Mouse (Mus musculus) neural tube, embryonic 13.5 days (tissue): ENCODE data around the gene Ern1. TPM values are rescaled to one million over a fixed set of nuclear protein-coding genes. Genes with fewer than 3 reads are reported as not detected.

Experiments
- ATAC-seq: fragments of 200-750 bp; cut with Nextera tagmentation; 2 replicates; pipeline ENCODE4 v1.8.0; 2017; ENCODE audit warnings: low read depth, mild to moderate bottlenecking, moderate TSS enrichment, moderate library complexity
- H3K27ac ChIP-seq: fragments of 300-500 bp; sonication (generic); replicated peaks from 2 replicates; pipeline ENCODE4 v1.5.1; 2015; ENCODE audit warnings: moderate library complexity, mild to moderate bottlenecking, inconsistent platforms
- H3K27me3 ChIP-seq: fragments of 300-500 bp; sonication (generic); 2 replicates; pipeline ENCODE4 v1.6.1; 2015; ENCODE audit warnings: mild to moderate bottlenecking, inconsistent platforms
- H3K36me3 ChIP-seq: fragments of 300-500 bp; sonication (generic); 2 replicates; pipeline ENCODE4 v1.6.1; 2015; ENCODE audit warnings: mild to moderate bottlenecking, inconsistent platforms
- H3K4me1 ChIP-seq: fragments of 300-500 bp; sonication (generic); replicated peaks from 2 replicates; pipeline ENCODE4 v1.6.1; 2015; ENCODE audit warnings: inconsistent platforms
- H3K4me2 ChIP-seq: fragments of 300-500 bp; sonication (generic); 2 replicates; pipeline ENCODE4 v1.6.1; 2015; ENCODE audit warnings: inconsistent platforms, mild to moderate bottlenecking, moderate library complexity
- H3K4me3 ChIP-seq: fragments of 300-500 bp; sonication (generic); 2 replicates; pipeline ENCODE4 v1.5.1; 2015; ENCODE audit warnings: mild to moderate bottlenecking, inconsistent platforms
- H3K9ac ChIP-seq: fragments of 300-500 bp; sonication (generic); 2 replicates; pipeline ENCODE4 v1.6.1; 2015; ENCODE audit warnings: moderate library complexity, mild to moderate bottlenecking, inconsistent platforms
- H3K9me3 ChIP-seq: fragments of 300-500 bp; sonication (generic); 2 replicates; pipeline ENCODE4 v1.6.1; 2016; ENCODE audit warnings: inconsistent platforms
- WGBS: fragments of 180-500 bp; shearing (Covaris S2); methylation state at CpG from one replicate; pipeline ENCODE4 v1.1.7; 2015; 5-methylcytosine and 5-hydroxymethylcytosine counted together
- polyA plus RNA-seq: library from polyadenylated mRNA; unstranded; fragments of >200 nt; fragmentation: Nextera tagmentation; extraction: Ambion mirVana; gene quantifications from 2 replicates; pipeline ENCODE4 v1.2.1, GENCODE M21; 2015

Gene Ern1
- polyA plus RNA-seq = 5.7 and 6.4 TPM in 2 replicates

DNA sequence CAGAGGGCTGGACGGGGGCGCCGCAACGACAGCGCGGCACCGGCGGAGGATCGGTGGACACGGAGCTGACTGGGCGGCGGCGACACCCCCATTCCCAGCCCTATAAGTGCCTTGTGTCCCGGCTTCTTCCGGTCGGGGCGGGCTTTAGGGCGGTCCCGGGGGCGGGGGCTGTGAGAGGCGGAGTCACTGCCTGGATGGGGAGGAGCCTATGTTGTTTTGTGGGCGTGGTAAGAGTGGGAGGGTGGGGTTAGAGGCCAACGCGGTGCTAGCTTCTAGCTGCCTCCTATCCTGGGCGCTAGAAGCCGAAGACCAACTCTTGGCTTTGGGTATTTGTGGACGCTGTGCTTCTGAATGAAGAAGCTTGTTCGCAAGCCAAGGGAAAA lies at the start of gene Ern1:
Gene Ern1 (minus strand): TSS at position 120 of the 383 bp plus-strand sequence.
- peak within 1 kb of the TSS; percentile 81 for H3K27ac ChIP-seq
- H3K4me2 ChIP-seq = peak within 1 kb of the TSS; percentile 91
- H3K9ac ChIP-seq = peak within 1 kb of the TSS; percentile 88
- ATAC-seq = peak; percentile 97
- peaks cover 16% of the 10 kb centered on the region for H3K4me1 ChIP-seq
- WGBS = under 1% methylated on average over 18 of the region's 28 CpGs
- H3K27me3 ChIP-seq = no peaks in the 10 kb centered on the region
- H3K36me3 ChIP-seq = no peaks in the 10 kb centered on the region
- peak within 1 kb of the TSS; percentile 94 for H3K4me3 ChIP-seq
- no peaks in the 10 kb centered on the region for H3K9me3 ChIP-seq

DNA sequence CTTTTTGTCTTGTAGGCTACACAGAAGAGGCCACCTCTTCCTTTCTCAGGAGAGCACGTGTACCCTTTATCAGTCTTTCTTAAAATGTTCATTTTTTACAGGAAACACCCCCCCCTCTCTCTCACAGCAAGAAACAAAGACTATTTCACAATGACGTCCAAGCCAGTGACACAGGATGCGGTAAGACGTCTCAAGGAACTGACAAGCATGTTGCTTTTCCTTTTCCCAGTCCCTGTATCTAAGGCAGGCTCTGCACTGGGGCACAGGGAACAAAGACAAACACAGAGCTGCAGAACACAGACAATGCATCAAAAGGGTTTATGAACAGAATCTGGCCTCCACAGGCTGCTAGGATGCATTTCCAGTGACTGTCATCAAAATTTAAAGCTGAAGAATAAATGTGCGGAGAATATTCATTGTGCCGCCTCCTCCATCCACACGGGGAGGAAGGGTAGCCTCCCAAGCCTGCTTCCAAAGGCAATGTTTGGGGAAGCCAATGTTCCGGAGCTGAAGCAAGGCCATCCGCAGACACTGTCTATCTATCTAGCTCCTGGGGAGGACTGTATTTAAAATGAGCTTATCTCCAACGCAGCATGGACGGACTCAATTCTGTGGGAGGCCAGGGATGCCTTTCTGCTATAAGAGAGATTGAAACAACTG lies 48.7 kb upstream of the Ern1 start:
- peak; percentile 56; the same call in 1 of the 2 replicates for ATAC-seq
- H3K9me3 ChIP-seq = no peaks in the 10 kb centered on the region
- H3K27ac ChIP-seq = peak overlapping the region; percentile 55
- 60% methylated on average over 11 of the region's 11 CpGs for whole genome bisulfite sequencing
- no peak overlapping the region for H3K4me3 ChIP-seq
- H3K4me2 ChIP-seq = no peak overlapping the region
- peaks cover 14% of the 10 kb centered on the region for H3K36me3 ChIP-seq
- H3K4me1 ChIP-seq = peaks cover 12% of the 10 kb centered on the region
- no peaks in the 10 kb centered on the region for H3K27me3 ChIP-seq
- 0 out of 2 replicates have a peak overlapping the region, but pooled peaks have one; percentile 10 for H3K9ac ChIP-seq

DNA sequence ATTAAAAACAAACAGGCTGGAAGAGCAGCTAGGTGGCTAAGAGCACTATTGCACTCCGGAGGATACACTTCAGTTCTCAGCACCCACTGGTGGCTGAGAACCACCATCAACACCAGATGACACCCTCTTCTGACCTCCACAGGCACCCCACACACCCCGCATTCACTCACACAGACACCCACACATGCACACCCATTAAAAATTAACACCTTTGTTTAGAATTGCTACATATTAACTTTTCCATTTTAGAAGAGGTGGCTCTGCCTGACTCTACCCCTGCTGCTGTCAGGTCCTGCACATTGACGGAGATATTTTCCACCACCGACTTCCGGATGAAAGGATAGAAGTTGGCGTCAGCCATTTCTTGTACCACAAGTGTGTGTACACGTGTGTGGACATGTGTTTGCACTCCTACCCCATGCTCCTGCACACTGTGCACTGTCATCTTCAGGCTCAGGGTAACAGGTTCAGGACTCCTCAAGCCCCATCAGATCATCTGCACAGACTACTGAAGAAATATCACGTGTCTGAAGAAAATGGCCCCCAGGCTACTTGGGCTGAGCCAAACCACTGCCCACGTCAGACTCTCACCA lies 48.1 kb upstream of the Ern1 start:
- peaks cover 17% of the 10 kb centered on the region for H3K36me3 ChIP-seq
- no peaks in the 10 kb centered on the region for H3K9me3 ChIP-seq
- ATAC-seq = no peak
- H3K4me2 ChIP-seq = no peak overlapping the region
- 0 out of 2 replicates have a peak overlapping the region, but pooled peaks have one; percentile 10 for H3K9ac ChIP-seq
- peak overlapping the region; percentile 55 for H3K27ac ChIP-seq
- no peak overlapping the region for H3K4me3 ChIP-seq
- H3K4me1 ChIP-seq = peaks cover 12% of the 10 kb centered on the region
- 92% methylated on average over 9 of the region's 9 CpGs for WGBS
- no peaks in the 10 kb centered on the region for H3K27me3 ChIP-seq

DNA sequence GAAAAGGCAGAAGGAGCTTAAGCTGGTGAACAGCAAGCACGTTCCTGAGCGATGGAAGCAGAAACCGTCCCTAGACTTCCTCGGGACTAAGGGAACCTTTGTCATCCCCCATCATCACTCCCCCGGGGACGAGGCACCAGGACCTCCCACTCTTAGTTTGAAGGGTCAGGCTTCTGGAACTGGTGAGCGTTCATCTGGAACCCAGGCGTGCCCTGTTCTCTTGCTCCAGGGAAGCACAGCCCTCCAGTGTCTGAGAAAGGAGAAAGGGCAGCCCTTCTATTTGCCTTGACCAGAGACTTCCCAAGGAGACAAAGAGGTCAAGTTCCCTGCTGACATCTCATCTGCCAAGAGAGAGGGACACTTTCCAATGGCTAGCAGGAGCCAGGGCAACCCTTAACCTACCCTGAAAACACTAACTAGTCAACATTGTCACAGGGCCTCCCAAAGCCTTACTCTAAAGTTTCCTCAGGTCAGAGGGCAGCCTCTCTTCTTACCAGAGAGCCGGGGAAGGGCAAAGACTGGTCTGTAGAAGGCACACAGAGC lies 44.7 kb upstream of the Ern1 start:
- Histone ChIP-seq H3K27me3 (no peaks in the 10 kb centered on the region), H3K36me3 (peaks cover 24% of the 10 kb centered on the region), H3K9me3 (no peaks in the 10 kb centered on the region), H3K27ac (no peak overlapping the region), H3K4me1 (peaks cover 18% of the 10 kb centered on the region), H3K9ac (no peak overlapping the region), H3K4me3 (no peak overlapping the region), H3K4me2 (no peak overlapping the region)
- WGBS = 75% methylated on average over 9 of the region's 9 CpGs
- ATAC-seq = no peak

DNA sequence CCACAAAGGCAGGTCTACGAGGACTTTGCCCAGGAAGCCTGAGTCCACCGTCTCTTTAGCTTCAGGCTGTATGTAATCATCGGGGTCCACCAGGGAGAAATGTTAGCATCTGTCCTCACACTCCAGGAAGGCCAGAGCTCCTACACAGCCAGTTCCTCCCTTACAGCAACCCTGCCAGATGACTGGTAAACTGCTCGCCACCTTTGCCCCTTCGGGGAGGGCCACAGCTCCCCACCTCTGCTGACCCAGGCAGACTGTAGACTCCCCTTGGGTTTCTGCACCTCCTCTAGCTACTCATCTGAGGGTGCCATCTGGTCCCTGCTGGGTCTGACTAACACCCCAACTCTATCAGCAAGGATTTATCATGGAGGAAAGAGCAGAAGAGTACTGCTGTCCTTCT lies 42.1 kb upstream of the Ern1 start:
- H3K27me3 ChIP-seq = no peaks in the 10 kb centered on the region
- 82% methylated on average over 5 of the region's 5 CpGs for WGBS
- H3K4me2 ChIP-seq = no peak overlapping the region
- no peak overlapping the region for H3K27ac ChIP-seq
- no peak overlapping the region for H3K9ac ChIP-seq
- H3K36me3 ChIP-seq = peaks cover 30% of the 10 kb centered on the region
- no peak overlapping the region for H3K4me3 ChIP-seq
- H3K9me3 ChIP-seq = no peaks in the 10 kb centered on the region
- no peak for ATAC-seq
- H3K4me1 ChIP-seq = 0 out of 2 replicates have a peak, but pooled peaks cover 6% of the 10 kb centered on the region

DNA sequence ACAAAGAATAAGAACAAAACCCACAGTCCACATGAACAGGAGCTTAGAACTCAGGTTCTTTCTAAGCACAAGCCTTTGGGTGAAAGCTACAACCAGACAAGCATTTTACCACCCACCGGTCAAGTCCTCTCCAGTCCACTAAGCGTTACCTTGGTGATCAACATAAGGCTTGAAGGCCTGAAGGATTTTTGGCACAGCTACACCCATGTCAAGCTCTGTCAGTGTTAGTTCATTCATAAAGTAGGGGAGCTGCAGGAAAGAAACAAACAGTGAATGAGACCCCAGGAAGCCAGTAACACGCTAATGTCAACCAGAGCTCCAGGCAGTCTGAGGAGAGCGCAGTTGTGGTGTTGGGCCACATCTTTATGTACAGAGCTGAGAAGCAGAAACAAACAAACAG lies 41.5 kb upstream of the Ern1 start:
- Histone ChIP-seq H3K9ac (no peak overlapping the region), H3K4me2 (no peak overlapping the region), H3K27me3 (no peaks in the 10 kb centered on the region), H3K9me3 (no peaks in the 10 kb centered on the region), H3K4me1 (0 out of 2 replicates have a peak, but pooled peaks cover 6% of the 10 kb centered on the region), H3K4me3 (no peak overlapping the region), H3K27ac (no peak overlapping the region), H3K36me3 (peaks cover 30% of the 10 kb centered on the region)
- ATAC-seq = no peak
- 77% methylated on average over 4 of the region's 4 CpGs for WGBS

DNA sequence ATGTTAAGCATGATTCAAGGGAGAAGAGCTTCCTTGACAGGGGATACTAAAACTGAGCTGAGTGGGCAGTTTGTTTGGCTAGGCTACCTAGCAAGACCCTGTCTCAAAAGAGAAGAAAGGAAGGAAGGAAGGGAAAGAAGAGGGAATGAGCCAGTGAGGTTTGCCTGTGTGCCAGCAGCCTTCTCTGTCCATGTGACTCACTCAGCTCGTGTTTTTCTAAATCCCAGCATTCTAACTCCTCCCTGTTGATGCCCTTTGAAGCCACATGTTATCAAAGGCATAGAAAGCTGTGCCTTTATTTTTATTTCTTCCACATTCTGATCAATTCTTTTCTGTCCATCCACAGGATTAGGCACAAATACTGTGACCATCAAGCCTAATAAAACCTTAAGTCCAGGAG lies 40.3 kb upstream of the Ern1 start:
- Histone ChIP-seq H3K4me3 (no peak overlapping the region), H3K4me1 (0 out of 2 replicates have a peak, but pooled peaks cover 6% of the 10 kb centered on the region), H3K36me3 (peaks cover 30% of the 10 kb centered on the region), H3K27ac (no peak overlapping the region), H3K9ac (no peak overlapping the region), H3K27me3 (no peaks in the 10 kb centered on the region), H3K4me2 (no peak overlapping the region), H3K9me3 (no peaks in the 10 kb centered on the region)
- no peak for ATAC-seq
- WGBS = 41% methylated on average over 1 of the region's 1 CpGs

DNA sequence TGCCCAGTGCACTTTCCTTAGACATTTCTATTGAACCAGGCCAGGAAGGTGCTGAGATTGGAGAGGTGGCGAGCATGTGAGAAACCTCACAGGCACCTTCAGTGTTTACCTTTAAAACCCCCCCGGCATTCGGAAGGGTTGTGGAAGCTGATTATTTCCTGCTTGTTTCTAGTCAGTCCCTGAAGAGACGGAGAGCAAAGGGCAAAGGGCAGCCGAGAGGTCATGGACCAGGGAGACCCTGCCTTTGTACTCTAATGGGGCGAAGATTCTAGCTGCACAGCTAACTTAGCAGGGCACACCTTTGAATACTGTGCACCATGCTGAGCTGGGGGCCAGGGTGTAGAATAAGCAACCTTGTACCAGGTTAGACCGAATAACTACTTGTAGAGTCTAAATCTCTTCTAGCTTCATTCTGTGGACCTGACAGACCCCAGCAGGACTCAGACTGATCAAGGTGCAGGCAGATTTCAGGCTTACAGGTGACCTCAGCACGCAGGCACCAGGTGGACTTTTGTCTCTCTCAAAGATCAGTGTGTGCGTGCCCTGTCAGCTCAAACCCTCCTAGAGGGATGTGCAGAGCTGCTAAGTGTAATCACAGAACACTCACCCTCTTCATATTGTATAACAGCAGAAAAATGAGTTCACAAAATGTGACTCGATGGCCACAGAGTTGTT lies 39.6 kb upstream of the Ern1 start:
- Histone ChIP-seq H3K9me3 (no peaks in the 10 kb centered on the region), H3K27me3 (no peaks in the 10 kb centered on the region), H3K36me3 (peaks cover 25% of the 10 kb centered on the region), H3K4me2 (no peak overlapping the region), H3K4me1 (0 out of 2 replicates have a peak, but pooled peaks cover 10% of the 10 kb centered on the region), H3K9ac (no peak overlapping the region), H3K27ac (no peak overlapping the region), H3K4me3 (no peak overlapping the region)
- ATAC-seq = no peak
- 43% methylated on average over 10 of the region's 10 CpGs for WGBS

DNA sequence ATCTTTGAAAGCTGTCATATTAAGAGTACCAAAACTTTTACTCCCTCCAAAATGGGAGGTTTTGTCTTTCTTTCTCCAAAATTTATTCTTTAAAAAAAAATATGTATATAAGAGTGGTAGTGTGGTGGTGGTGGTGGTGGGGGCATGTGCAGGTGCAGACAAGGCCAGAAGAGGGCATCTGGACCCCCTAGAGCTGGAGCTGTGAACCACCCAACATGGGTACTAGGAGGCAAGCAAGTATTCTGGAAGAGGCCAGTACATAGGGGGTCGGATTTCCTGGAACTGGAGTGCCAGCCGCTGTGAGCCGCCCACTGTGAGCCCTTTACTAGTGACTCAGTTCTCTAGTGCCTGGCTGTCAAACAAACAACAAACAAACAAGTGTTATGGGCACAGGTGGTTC lies 34.9 kb upstream of the Ern1 start:
- no peak overlapping the region for H3K27ac ChIP-seq
- WGBS = 65% methylated on average over 3 of the region's 3 CpGs
- H3K9ac ChIP-seq = no peak overlapping the region
- H3K4me3 ChIP-seq = no peak overlapping the region
- peaks cover 40% of the 10 kb centered on the region for H3K4me1 ChIP-seq
- no peaks in the 10 kb centered on the region for H3K9me3 ChIP-seq
- H3K36me3 ChIP-seq = 0 out of 2 replicates have a peak, but pooled peaks cover 6% of the 10 kb centered on the region
- H3K4me2 ChIP-seq = no peak overlapping the region
- H3K27me3 ChIP-seq = no peaks in the 10 kb centered on the region
- ATAC-seq = no peak

DNA sequence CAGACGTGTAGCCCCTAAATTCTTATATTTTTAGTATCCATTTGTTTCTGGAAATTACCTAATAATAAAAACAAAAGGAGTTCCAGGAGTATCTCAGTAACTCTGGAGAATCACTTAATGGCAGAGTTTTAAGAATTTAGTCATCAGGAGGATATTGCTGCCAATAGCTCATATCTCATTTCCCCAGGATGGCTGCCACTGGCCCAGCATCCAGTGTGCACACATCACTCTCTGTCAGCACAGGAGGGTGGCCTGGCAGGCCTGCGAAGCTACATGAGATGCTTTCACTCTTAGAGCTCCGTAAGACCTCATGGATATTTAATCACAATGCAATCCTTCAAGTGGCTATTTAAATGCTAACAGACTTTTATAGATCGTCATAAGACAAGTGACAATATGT lies 34.0 kb upstream of the Ern1 start:
- Histone ChIP-seq H3K4me1 (peaks cover 40% of the 10 kb centered on the region), H3K9me3 (no peaks in the 10 kb centered on the region), H3K9ac (peak overlapping the region; percentile 38; the same call in 1 of the 2 replicates), H3K4me3 (no peak overlapping the region), H3K4me2 (no peak overlapping the region), H3K36me3 (0 out of 2 replicates have a peak, but pooled peaks cover 6% of the 10 kb centered on the region), H3K27ac (peak overlapping the region; percentile 28; the same call in 1 of the 2 replicates), H3K27me3 (no peaks in the 10 kb centered on the region)
- 30% methylated on average over 4 of the region's 4 CpGs for WGBS
- ATAC-seq = no peak

DNA sequence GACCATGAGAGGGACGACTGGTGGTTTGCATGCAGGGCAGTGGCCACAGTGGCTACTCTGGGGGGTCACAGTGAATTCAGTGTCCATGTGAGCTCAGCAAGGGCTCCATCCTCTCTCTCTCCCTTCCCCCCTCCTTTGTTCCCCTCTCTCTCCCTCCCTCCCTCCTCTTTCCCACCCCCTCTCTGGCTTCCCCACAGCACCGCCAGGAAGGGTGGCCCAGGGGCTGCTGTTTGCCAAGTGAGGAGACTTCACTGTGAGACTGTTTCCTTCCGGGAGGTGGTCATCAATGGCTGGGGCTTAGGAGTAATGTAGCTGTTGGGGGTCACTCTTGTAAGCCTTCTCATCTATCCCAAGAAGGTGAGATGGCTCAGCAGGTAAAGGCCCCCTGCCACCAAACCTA lies 32.8 kb upstream of the Ern1 start:
- H3K27ac ChIP-seq = no peak overlapping the region
- no peak overlapping the region for H3K4me2 ChIP-seq
- no peaks in the 10 kb centered on the region for H3K36me3 ChIP-seq
- WGBS = 19% methylated on average over 3 of the region's 3 CpGs
- H3K27me3 ChIP-seq = no peaks in the 10 kb centered on the region
- H3K4me1 ChIP-seq = peaks cover 41% of the 10 kb centered on the region
- no peaks in the 10 kb centered on the region for H3K9me3 ChIP-seq
- H3K4me3 ChIP-seq = no peak overlapping the region
- no peak overlapping the region for H3K9ac ChIP-seq
- ATAC-seq = no peak

DNA sequence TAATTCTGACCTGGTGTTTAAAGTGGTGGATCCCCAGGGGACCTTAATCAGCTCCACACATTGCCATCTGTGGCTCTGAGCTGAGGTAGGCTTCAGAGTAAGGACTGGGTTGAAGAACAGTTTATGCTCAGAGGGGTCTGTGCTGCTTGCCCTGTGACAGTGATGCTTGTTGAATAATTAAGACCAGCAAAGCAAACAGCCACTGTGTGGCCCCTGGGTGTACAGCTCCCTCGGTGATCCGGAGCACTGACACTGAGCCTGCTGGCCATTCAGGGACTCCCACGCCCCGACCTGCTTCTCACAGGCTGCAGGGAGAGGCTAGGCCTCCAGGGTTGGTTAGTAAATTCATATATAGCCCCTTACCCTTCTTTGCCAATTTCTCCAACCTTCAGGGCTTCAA lies 31.9 kb upstream of the Ern1 start:
- ATAC-seq = no peak
- H3K9ac ChIP-seq = no peak overlapping the region
- no peaks in the 10 kb centered on the region for H3K36me3 ChIP-seq
- WGBS = 65% methylated on average over 4 of the region's 4 CpGs
- H3K27ac ChIP-seq = no peak overlapping the region
- H3K4me1 ChIP-seq = peaks cover 50% of the 10 kb centered on the region
- no peak overlapping the region for H3K4me3 ChIP-seq
- no peak overlapping the region for H3K4me2 ChIP-seq
- no peaks in the 10 kb centered on the region for H3K27me3 ChIP-seq
- no peaks in the 10 kb centered on the region for H3K9me3 ChIP-seq
